Mouse (Mus musculus) stomach, embryonic 16.5 days (tissue): ENCODE results near the gene Gipr. TPM values are rescaled to one million over a fixed set of nuclear protein-coding genes. Genes with fewer than 3 reads are reported as not detected.

ENCODE experiments used
- ATAC-seq: fragments of 200-750 bp; cut with Nextera tagmentation; 2 replicates; pipeline ENCODE4 v1.8.0; 2017; ENCODE audit warnings: moderate number of reproducible peaks, moderate TSS enrichment; ENCODE audit not compliant: insufficient read depth, low FRiP score
- H3K27ac ChIP-seq: fragments of 300-500 bp; sonication (generic); 2 replicates; pipeline ENCODE4 v1.5.1; 2014; ENCODE audit warnings: low read length
- H3K27me3 ChIP-seq: fragments of 300-500 bp; sonication (generic); 2 replicates; pipeline ENCODE4 v1.6.1; 2014; ENCODE audit warnings: low read length, control low read depth, mixed read lengths; ENCODE audit not compliant: control insufficient read depth, insufficient read depth
- H3K36me3 ChIP-seq: fragments of 300-500 bp; sonication (generic); 2 replicates; pipeline ENCODE4 v1.6.1; 2014; ENCODE audit warnings: low read length; ENCODE audit not compliant: control insufficient read depth, insufficient read depth
- H3K4me1 ChIP-seq: fragments of 300-500 bp; sonication (generic); 2 replicates; pipeline ENCODE4 v1.6.1; 2014; ENCODE audit warnings: low read length, control low read depth, mixed read lengths; ENCODE audit not compliant: control insufficient read depth, insufficient read depth
- H3K4me2 ChIP-seq: fragments of 300-500 bp; sonication (generic); 2 replicates; pipeline ENCODE4 v1.6.1; 2014; ENCODE audit warnings: low read depth, low read length, mixed read lengths
- H3K4me3 ChIP-seq: fragments of 300-500 bp; sonication (generic); replicated peaks from 2 replicates; pipeline ENCODE4 v1.5.1; 2014; ENCODE audit warnings: mild to moderate bottlenecking, low read length
- H3K9ac ChIP-seq: fragments of 300-500 bp; sonication (generic); 2 replicates; pipeline ENCODE4 v1.6.1; 2014; ENCODE audit warnings: low read length
- H3K9me3 ChIP-seq: fragments of 300-500 bp; sonication (generic); replicated peaks from 2 replicates; pipeline ENCODE4 v1.6.1; 2016; ENCODE audit warnings: low read length, control low read depth; ENCODE audit not compliant: control insufficient read depth
- WGBS: fragments of 180-500 bp; shearing (Covaris S2); extraction: QIAGEN DNeasy Blood & Tissue Kit; methylation state at CpG from one replicate; pipeline ENCODE4 v1.1.7; 2014; 5-methylcytosine and 5-hydroxymethylcytosine counted together
- polyA plus RNA-seq: library from polyadenylated mRNA; unstranded; fragments of >200 nt; fragmentation: Nextera tagmentation; extraction: Ambion mirVana; gene quantifications from 2 replicates; pipeline ENCODE4 v1.2.1, GENCODE M21; 2015

Gipr gene
- polyA plus RNA-seq, 1 experiment from 2014 or later: 2.4 TPM

DNA sequence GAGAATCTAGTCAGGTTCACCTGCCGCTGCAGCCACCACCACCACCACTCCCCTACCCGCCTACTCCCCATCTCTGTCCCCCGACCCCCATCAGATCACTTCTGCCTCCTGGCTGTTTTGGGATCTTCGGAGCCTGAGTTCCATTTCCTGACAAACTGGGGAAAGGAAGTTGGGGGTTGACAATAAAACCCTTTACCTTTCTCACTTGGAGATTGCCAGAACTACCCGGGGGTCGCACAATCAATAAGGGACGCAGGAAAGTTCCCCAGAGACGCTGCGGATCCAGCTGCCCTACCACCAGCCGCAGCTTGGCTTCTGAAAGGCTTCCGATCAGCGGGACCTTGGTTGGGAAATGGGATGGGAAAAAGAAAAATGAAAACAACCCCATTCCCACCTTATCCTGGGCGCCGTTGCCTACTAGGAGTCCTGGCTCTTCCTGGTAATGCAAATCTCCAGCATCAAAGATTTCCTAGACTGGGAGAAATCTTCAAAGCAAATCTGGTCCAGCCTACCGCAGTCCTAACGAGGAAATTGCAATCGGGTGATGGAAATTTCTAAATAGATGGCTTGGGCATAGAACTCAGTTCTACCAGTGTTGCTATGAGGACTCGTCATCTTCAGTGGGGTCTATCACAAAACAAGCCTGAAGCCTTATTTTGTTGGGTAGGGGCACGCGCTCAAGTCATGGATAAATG, 17.6 kb downstream of the Gipr start:
- Histone ChIP-seq H3K36me3 (no peaks in the 10 kb centered on the region), H3K4me1 (peaks cover 17% of the 10 kb centered on the region), H3K27ac (peak overlapping the region; percentile 84), H3K9me3 (no peaks in the 10 kb centered on the region), H3K4me2 (peak overlapping the region; percentile 96), H3K4me3 (peak overlapping the region; percentile 69), H3K9ac (peak overlapping the region; percentile 74), H3K27me3 (no peaks in the 10 kb centered on the region)
- ATAC-seq: no peak
- WGBS: 7% methylated on average over 20 of the region's 20 CpGs

DNA sequence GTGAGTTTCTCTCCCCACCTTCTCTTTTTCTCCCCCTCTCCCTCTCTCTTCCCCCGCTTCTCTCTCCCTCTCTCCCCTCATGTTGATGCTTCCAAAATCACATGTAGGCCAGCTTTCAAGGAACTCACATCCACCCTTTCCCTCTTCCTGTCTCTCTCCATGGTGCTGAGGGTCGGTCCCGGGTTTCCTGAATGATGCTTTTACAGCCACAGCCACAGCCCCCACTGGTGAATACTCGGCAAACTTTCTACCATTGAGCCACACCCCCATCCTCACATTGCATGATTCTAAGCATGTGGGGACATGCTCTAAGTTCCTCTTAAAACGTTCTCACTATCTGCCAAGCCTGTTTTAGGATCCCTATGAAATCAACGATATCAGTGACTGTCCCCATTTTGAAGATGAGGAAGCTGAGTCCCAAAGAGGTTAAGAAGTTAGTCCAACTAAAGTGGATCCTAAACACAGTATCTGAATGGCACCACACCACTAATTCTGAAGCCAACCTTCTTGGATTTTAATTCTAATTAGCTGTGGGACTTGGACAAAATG, 18.4 kb downstream of the Gipr start:
- no peak overlapping the region for H3K27ac ChIP-seq
- no peaks in the 10 kb centered on the region for H3K27me3 ChIP-seq
- H3K36me3 ChIP-seq: no peaks in the 10 kb centered on the region
- no peak overlapping the region for H3K4me2 ChIP-seq
- 39% methylated on average over 6 of the region's 6 CpGs for WGBS
- no peak overlapping the region for H3K4me3 ChIP-seq
- no peak for ATAC-seq
- H3K9ac ChIP-seq: no peak overlapping the region
- H3K4me1 ChIP-seq: peaks cover 17% of the 10 kb centered on the region
- H3K9me3 ChIP-seq: no peaks in the 10 kb centered on the region

DNA sequence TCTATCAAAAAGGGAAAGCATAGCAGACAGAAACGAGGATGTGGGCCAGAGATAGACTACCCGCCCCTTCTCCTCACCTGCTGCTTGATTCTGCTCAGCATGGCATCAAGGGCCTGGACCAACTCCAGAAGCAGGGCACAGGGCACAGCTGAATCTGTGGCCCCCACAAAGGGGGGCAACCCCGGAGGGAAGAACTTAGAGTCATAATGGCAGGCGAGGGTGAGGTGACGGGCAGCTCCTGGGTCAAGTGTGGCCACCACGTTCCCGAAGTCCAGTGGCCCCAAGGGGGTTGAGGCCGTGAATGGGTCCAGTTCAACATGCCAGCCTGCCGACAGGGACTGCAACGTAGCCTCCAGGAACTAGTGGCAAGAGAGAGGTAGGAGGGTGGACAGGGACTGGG, 19.1 kb downstream of the Gipr start:
- Histone ChIP-seq H3K4me2 (no peak overlapping the region), H3K36me3 (no peaks in the 10 kb centered on the region), H3K9me3 (no peaks in the 10 kb centered on the region), H3K9ac (no peak overlapping the region), H3K27ac (no peak overlapping the region), H3K27me3 (no peaks in the 10 kb centered on the region), H3K4me3 (no peak overlapping the region), H3K4me1 (peaks cover 17% of the 10 kb centered on the region)
- WGBS: 89% methylated on average over 10 of the region's 10 CpGs
- no peak for ATAC-seq

DNA sequence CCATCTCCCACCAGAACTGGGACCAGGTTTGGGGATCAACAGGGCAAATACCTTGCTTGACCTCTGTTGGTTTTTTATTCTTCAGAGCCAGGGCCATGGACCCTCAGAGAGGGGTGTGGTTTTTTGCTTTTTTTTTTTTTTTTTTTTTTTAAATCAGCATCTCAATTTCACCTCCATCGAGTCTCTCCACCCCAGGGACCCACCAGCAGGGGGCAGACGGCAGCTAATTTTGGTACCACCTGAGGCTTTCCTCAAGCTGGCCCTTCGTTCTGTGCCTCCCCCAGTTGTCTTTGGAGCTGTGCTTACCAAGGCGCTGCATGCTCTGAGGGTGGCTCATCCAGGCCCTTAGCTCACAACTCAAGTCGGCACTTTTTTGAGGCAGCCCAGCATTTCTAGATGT, 28.5 kb downstream of the Gipr start:
- H3K36me3 ChIP-seq: peaks cover 26% of the 10 kb centered on the region
- no peak overlapping the region for H3K4me3 ChIP-seq
- no peak for ATAC-seq
- no peak overlapping the region for H3K9ac ChIP-seq
- H3K27ac ChIP-seq: no peak overlapping the region
- H3K4me1 ChIP-seq: no peaks in the 10 kb centered on the region
- no peak overlapping the region for H3K4me2 ChIP-seq
- H3K27me3 ChIP-seq: no peaks in the 10 kb centered on the region
- 48% methylated on average over 5 of the region's 5 CpGs for WGBS
- H3K9me3 ChIP-seq: no peaks in the 10 kb centered on the region

DNA sequence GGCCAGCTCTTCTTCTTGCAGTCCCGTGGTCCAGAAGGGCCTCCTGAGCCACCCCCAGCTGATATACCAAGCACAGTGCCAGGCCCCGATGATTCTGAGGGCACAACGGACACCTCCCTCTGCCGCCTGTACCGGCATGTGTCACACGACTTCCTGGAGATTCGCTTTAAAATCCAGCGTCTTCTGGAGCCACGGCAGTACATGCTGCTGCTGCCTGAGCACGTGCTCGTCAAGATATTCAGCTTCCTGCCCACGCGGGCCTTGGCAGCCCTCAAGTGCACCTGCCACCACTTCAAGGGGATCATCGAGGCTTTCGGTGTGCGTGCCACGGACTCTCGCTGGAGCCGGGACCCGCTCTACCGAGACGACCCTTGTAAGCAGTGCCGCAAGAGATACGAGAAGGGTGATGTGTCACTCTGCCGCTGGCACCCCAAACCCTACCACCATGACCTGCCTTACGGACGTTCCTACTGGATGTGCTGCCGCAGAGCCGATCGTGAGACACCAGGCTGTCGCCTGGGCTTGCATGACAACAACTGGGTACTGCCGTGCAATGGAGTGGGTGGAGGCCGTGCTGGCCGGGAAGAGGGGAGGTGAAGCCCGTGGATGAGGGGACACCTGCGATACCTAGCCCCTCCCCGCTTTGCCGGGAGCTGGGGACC, 29.1 kb downstream of the Gipr start:
- no peak overlapping the region for H3K4me2 ChIP-seq
- no peak overlapping the region for H3K9ac ChIP-seq
- peaks cover 3% of the 10 kb centered on the region; the same call in 1 of the 2 replicates for H3K4me1 ChIP-seq
- no peaks in the 10 kb centered on the region for H3K27me3 ChIP-seq
- 91% methylated on average over 38 of the region's 38 CpGs for WGBS
- no peak overlapping the region for H3K4me3 ChIP-seq
- H3K36me3 ChIP-seq: peaks cover 26% of the 10 kb centered on the region
- no peak overlapping the region for H3K27ac ChIP-seq
- H3K9me3 ChIP-seq: no peaks in the 10 kb centered on the region
- ATAC-seq: no peak

DNA sequence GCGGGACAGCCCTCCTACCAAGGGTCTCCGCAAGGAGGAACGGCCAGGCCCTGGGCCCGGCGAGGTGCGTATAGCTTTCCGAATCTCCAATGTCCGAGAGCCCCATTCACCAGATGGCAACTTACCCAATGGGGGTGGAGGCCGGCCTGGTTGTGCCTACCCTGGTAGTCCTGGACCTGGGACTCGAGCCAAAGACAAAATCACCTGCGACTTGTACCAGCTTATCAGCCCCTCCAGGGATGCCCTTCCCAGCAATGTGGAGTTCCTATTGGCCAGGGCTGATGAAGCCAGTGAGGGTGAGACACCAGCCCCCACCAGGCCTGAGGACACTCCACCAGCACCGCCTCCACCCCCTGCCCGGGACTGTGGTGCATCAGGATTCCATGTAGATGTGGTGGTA, 29.8 kb downstream of the Gipr start:
- Histone ChIP-seq H3K9ac (no peak overlapping the region), H3K27me3 (no peaks in the 10 kb centered on the region), H3K9me3 (no peaks in the 10 kb centered on the region), H3K36me3 (peaks cover 26% of the 10 kb centered on the region), H3K4me2 (no peak overlapping the region), H3K4me3 (no peak overlapping the region), H3K4me1 (peaks cover 4% of the 10 kb centered on the region; the same call in 1 of the 2 replicates), H3K27ac (no peak overlapping the region)
- 95% methylated on average over 13 of the region's 13 CpGs for WGBS
- ATAC-seq: no peak

DNA sequence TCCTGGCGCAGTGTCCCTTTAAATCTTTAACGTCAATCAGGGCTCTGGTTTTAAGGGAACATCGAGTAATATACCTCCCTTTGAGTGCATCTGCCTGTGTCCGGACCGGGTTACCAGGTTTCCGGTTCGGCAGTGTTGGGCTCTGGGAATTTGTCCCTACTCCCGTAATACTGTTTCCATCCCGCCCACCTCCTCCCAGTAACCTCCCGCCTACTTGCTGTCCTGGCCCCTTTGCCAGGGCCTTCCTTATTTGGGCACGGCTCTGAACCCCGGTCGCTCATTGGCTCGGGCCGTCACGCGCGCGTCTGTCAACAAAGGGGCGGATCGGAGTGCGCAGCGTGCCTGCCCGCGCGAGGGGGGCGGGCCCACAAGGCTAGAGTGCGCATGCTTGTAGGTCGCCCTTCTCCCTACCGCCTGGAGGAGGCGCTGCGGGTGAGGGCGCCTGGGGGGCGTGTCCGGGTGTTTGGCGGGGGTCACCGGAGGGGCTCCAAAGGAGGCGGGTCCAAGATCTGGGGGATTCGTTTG, 34.5 kb downstream of the Gipr start:
- WGBS: under 1% methylated on average over 39 of the region's 39 CpGs
- H3K9me3 ChIP-seq: no peaks in the 10 kb centered on the region
- peak overlapping the region; percentile 56 for H3K4me2 ChIP-seq
- peak overlapping the region; percentile 46 for H3K4me3 ChIP-seq
- H3K36me3 ChIP-seq: peaks cover 4% of the 10 kb centered on the region
- peak; percentile 99 for ATAC-seq
- H3K4me1 ChIP-seq: peaks cover 10% of the 10 kb centered on the region
- H3K9ac ChIP-seq: peak overlapping the region; percentile 65
- H3K27ac ChIP-seq: peak overlapping the region; percentile 91
- no peaks in the 10 kb centered on the region for H3K27me3 ChIP-seq

DNA sequence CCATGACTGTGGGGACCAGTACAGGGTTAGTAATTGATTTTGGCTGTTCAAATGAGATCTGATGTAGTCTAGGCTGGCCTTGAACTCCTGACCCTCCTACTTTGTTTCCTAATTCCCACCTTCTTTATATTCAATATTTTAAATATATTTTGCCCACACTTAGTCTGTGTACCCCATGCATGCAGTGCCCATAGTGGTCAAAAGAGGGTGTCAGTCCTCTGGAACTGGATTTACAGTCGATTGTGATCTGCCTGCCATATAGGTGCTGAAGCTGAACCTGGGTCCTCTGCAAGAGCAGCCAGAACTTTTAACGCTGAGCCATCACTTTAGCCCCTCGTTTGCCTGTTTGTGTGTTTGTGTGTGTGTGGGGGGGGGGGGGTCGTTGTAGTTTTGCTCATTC, 35.3 kb downstream of the Gipr start:
- Histone ChIP-seq H3K4me1 (peaks cover 10% of the 10 kb centered on the region), H3K9ac (peak overlapping the region; percentile 65; the same call in 1 of the 2 replicates), H3K36me3 (no peaks in the 10 kb centered on the region; the same call in 1 of the 2 replicates), H3K27ac (peak overlapping the region; percentile 91), H3K9me3 (no peaks in the 10 kb centered on the region), H3K27me3 (no peaks in the 10 kb centered on the region), H3K4me3 (peak overlapping the region; percentile 46), H3K4me2 (peak overlapping the region; percentile 56)
- WGBS: 35% methylated on average over 4 of the region's 4 CpGs
- no peak for ATAC-seq

DNA sequence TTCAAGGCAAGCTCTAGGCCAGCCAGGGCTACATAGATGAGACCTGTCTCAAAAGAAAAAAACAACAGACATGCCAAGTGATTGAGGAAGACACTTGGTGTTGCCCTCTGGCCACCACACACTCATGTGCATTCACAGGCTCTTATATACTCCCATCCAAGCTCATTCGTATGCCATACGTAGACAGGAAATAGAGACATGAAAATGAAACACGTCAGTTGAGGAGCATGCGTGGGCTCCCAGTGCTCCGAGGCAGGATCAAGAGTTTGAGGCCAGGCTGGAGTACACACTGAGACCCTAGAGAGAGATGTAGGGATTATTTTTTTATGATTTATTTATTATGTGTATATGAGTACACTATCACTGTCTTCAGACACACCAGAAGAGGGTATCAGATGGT, 36.5 kb downstream of the Gipr start:
- no peaks in the 10 kb centered on the region for H3K27me3 ChIP-seq
- no peak overlapping the region for H3K4me2 ChIP-seq
- peaks cover 10% of the 10 kb centered on the region for H3K4me1 ChIP-seq
- no peaks in the 10 kb centered on the region for H3K36me3 ChIP-seq
- WGBS: 92% methylated on average over 5 of the region's 5 CpGs
- H3K4me3 ChIP-seq: no peak overlapping the region
- no peak overlapping the region for H3K9ac ChIP-seq
- no peak overlapping the region for H3K27ac ChIP-seq
- no peak for ATAC-seq
- H3K9me3 ChIP-seq: no peaks in the 10 kb centered on the region
